Mouse (Mus musculus) monocyte, adult 2 months (primary cell): ENCODE results near the gene Zc3hc1.
"Not testable (repeated sequence)": the region's sequence is repeated elsewhere in the genome, so short reads cannot be mapped to it uniquely, and the experiment has no call there.

ENCODE experiments used
- DNase-seq, 2 experiments: peaks; one replicate each; pipeline ENCODE4 v3.0.0; 2022; ENCODE audit warnings: low spot score in 2 of 2, low read depth in 1 of 2

The Zc3hc1 gene

DNA sequence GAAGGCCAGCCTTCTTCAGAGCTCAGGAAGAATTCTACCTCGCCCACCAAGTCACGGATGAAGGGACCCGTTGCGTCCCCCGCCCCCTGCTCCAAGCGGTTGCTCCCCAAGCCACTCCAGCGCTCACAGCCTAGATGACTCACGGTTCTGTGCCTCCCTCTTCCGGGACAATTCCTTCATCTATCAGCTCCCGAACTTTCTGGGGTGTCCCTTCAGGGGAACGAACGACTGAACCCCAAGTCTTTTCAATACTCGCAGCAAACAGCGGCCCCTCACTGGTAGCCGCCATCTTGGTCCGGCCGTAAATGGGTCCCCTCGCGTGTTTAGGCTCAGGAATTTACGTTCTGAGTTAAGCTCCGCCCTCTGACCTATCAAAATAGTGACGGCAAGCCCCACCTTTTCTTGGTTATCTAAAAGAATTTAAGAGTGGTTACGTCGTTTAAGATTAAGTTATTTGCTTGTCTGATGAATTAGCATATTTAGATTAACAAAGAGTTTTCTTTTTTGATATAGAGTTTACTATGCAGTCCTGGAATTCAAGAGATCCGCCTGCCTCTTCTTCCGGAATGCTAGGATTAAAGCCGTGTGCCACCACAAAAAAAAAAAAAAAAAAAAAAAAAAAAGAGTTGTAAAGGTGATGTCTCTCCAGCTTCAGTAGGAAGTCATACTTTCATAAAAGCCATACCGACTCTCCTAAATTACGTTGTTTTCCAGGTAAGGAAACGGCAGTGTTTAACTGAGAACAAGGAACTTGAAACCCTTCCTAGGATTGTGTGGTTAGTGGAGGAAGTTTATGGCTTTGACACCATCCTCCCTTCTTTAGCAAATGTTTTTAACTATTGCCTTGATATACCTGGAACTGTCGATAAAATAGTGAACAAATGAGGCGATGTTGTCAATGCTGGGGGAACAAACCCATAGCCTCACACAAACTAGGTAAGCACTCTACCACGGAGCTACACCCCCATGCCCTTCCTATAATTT lies at the start of gene Zc3hc1:
Zc3hc1 (minus strand) TSS at position 315 of the 984 bp plus-strand sequence.
- peak; percentile 42 to 61 for DNase-seq

DNA sequence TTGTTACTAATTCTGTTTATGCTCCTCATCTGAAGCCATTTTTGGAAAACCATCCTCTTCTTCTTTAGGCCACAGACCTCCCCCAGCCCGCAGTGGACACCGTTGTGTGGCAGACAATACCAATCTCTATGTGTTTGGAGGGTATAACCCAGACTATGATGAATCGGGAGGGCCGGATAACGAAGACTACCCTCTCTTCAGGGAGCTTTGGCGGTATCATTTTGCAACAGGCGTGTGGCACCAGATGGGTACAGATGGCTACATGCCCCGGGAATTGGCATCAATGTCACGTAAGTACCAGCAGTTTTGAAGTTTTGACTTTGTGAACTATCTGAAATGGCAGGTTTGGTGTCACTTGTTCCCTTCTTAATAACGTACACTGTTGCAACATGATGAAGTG lies 48.7 kb upstream of the Zc3hc1 start:
- DNase-seq: no peak

DNA sequence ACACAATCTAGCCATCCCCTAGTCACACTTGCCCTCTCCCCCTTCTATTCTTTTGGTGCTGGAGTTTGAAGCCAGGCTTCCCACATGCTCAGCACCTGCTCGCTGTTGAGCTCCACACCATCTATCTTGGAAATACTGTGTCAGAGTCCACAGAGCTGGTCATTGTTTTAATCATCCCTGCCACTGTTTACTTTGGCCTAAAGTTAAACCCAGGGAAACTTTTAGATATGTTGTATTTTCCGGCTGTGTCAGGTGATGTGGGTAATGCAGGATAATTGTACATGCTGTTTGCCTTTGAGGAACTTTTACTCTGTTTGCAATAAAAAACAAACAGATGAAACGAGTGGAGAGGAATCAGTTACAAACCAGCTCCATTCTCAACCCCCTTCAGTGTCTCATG lies 46.2 kb upstream of the Zc3hc1 start:
- no peak for DNase-seq

DNA sequence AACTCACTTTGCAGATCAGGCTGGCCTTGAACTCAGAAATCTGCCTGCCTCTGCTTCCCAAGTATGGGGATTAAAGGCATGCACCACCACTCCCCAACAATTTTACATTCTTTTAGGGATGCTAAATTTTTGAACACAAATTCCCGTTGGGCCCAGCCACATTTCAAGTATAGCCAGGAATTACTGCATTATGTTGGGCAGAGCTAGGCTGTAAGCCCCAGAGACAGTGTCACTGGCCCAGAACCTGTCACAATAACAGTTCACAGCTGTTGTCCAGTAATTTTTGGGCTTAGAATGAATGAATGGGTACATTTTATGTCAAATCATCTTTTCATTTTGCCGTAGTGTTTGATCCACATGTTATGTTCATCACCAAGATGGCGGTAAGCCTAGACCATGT lies 45.6 kb upstream of the Zc3hc1 start:
- no peak for DNase-seq

DNA sequence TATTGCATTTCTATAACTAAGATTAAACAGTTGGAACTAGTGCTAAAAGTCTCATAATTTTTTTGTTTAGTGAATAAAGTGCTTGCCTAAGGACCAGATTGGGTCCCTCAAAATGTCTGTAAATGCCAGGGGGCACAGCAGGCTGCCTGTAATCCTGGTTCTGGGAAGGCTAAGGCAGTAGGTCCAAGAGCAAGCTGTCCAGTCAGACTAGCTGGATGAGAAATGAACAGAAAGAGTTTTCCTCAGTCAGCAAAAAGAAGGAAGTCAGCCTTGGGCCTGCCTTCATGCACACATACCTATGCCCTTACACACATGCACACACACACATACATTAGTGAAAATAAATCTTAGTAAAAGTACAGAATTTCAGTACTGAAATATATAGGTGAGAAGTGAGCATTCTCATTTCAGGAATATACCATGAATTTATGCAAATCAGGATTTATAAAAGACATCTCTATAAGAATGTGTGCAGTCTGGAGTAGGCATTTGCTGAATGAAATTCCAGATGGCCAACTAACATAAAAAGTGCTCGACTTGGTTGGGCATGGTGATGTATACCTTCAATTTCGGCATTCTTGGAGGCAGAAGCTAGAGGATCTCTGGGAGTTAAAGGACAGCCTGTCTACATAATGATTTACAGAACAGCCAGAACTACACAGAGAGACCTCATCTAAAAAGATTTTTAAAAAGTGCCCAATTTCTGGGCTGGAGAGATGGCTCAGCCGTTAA lies 41.8 kb upstream of the Zc3hc1 start:
- DNase-seq: no peak

DNA sequence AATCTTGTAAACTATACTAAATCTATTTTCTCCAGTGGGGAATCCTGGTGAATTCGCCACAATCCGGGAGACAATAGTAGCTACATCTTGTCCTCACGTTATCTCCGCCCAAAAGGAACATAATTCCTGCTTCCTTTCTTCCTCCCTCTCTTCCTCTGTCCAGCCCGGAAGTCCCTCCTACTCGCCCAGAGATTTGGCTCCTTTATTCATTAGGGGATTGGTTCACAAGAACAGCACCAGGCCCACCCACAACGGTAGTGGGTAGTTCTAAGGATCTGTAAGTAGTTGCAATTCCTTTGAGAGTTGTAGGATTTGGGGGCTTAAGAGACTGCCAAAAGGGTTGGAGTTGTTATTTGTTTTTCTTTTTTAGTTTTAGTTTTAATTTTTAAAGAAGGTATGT lies 26.0 kb upstream of the Zc3hc1 start:
- DNase-seq: no peak

DNA sequence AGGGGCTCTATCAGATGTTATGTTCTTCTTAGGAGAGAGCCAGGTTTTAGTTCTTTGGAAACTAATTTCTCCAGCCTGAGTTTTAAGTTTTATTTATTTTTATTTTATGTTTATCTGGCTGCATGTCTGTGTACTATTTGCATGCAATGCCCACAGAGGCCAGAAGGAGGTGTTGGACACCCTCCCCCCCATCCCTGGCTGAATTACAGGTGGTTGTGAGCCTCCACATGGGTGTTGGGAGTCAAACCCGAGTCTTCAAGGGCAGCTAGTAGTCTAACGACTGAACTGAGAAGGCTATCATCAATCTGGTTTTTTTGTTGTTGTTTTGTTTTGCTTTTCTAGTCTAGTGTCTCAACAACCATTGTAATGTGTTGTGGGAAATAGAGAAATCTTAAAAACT lies 25.3 kb upstream of the Zc3hc1 start:
- DNase-seq: no peak

DNA sequence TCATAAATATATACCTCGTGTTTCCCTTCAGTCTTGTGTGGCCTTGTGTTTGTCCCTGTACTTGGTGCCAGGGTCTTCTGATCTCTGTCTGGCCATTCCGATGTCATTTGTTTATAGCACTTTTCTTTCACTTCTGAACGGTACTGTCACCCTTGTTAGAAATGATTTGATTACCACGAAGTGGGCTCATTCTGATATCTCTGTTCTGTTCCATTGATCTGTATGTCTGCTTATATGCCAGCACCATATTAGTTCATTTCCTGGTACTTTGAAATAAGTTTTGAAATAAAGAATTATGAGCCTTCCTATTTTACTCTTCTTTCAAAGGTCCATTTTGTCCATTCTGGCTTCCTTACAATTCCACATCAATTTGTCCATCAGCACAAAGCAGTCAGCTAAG lies 20.5 kb upstream of the Zc3hc1 start:
- DNase-seq: no peak

DNA sequence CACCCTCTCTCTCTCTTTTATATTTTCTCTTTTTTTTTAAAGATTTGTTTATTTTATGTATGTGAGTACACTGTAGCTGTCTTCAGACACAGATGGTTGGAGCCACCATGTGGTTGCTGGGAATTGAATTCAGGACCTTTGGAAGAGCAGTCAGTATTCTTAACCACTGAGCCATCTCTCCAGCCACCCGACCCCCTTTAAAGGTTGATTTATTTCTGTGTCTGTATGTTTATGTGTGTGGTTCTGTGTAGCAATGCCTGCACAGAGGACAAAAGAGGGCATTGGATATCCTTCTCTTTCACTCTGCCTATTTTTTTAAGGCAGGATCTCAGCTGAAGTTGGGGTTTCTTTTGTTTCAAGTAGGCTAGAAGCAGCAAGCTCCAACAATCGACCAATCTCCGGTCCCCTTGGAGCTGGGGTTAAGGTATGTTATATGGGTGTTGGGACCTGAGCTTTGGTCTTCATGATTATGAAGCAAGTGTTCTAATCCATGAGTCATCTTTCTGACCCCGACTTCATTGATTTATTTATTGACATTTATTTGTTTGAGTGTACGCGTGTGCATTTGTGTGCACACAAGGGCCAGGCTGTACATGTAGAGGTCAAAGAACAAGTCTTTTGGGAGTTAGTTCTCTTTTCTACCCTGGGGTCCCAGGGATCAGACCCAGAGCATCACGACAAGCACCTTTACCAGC lies 18.7 kb upstream of the Zc3hc1 start:
- DNase-seq: no peak

DNA sequence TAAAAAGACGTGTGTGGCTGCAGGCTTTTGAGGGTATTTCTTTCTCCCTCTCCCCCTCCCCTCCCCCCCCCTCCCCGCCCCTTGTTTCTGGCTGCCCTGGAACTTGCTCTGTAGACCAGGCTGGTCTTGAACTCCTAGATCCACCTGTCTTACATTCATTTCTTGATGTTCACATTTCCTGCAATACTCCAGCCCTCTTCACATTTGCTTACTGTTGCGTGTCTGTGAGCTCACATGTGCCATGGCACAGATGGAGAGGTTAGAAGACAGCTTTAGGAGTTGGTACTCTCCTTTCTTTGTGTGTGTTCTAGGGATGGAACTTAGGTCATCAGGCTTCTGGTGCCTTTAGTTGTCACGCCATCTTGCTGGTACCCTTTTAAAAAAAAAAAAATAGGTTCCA lies 17.4 kb upstream of the Zc3hc1 start:
- DNase-seq: no peak

DNA sequence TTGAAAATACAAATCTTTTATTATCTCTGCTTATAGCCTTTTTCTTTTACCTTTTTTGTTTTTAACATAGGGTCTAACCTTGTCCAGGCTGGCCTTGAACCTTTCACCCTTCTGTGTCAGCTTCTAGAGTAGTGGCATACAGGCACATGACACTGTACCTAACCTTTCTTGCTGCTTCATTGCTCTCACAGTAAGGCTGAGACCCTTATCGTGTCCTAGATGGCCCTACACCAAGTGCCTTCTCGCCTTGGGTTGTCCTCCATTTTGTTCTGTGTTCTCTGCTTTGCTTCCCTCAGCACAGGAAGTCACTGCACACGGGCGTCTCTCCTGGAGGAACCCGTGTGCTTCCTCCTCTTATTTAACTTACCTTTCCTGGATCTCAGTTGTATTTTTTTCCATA lies 13.8 kb upstream of the Zc3hc1 start:
- DNase-seq: no peak

DNA sequence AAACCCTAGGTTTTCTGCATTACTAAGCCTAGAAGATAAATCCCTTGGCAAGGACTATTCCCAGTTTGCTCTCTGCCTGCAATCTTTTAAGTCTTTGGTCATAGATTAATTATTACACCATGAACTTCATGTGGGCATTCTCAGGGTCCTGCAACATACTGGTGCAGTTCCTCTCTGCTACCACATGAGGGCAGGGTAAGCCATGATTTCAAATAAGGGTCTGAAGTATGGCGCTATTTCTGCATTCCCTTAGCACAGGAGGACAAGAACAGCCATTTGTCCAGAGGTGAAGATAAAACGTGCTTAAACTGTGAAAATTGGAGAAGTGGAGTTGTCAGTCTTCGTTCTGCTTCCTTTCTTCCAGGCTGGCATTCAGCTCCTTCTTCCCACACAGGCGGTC lies 12.6 kb upstream of the Zc3hc1 start:
- DNase-seq: peak; percentile 12 to 25

DNA sequence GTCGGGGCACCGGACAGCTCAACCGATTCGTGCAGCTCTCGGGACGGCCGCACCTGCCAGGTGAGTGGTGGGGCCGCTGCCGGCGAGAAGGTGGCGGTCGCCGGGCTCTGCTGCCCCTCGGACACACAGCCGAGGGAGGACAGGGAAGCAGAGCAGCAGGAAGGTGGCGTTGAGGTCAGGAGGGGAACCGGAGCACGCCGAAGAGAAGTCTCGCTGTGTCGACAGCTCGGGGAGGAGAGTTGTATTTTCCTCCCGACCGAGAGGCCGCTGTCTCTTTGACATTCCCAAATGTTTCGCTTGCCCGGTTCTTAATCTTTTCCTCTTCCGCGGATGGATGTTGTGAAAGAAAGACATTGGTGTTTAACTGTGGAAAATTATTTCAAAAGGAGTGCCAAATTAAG lies 11.3 kb upstream of the Zc3hc1 start:
- DNase-seq: no peak

DNA sequence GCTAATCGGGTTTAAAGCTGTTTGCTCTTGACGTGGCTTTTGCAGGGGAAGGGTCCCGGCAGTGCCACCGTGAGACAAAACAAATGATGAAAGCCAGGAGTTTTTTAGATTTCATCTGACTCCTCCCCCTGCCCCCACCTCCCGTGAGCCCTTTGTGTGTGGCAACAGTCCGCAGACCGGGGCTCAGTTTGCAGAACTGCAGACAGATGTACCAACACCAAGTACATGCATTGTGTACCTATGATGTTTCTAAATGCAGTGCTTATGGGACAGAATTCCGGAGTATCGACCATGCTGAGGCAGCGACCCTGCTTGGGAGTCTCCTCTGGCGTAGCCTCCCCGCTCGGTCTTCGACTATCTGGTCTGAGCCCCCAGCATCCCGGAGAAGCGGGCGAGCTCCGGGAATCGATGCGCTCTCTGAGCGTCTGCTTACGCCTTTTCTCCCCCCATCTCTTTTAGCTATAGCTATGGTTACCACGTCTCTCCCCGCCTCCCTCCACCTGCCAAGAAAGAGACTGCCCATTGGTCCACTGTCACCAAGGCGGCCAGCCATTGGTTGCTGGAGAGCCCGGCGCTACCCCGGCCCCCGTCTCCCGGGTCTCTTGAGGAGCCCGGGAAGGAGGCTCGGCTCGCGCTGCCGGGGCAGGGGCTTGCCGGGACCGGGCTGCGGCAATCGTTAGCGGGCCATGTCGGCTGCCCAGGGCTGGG lies 10.6 kb upstream of the Zc3hc1 start, which contains the start of gene Klhdc10:
Klhdc10 (plus strand) TSS at position 561 of the 708 bp plus-strand sequence.
- peak; percentile 93 to 95 for DNase-seq

DNA sequence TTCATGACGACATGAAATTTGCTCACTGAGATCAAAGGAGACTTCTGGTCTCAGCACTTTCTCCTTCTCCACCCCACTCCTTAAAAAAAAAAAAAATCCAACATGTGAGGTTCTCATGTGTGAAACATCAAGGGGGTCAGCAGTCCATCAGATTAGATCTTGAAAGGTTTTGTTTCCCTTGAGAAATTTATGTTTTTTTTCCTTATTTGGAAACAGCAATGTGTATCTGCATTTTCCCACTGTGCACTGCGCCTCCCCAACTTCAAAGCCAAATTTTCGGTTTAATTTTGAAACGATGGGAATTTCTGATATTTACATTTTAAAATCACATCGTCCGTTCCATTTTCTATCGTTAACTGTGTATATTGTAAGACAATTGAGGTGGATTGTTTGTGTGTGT lies 9.9 kb upstream of the Zc3hc1 start:
- no peak for DNase-seq

DNA sequence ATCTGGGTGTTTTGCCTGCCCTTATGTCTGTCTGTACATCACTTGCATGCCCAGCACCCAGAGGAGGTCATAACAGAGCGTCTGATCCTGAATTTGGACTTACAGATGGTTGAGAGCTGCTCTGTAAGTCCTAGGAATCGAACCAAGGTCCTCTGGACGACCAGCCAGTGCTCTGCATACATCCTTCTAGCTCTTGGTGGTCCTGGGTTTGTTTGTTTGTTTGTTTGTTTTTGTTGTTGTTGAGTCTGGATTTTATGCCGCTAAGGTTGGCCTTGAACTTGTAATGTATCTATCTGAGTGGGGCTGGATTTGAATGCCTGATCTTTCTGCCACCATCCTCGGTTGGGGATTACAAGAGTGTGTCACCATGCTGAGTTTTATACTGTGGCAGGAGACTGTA lies 9.3 kb upstream of the Zc3hc1 start:
- DNase-seq: no peak

DNA sequence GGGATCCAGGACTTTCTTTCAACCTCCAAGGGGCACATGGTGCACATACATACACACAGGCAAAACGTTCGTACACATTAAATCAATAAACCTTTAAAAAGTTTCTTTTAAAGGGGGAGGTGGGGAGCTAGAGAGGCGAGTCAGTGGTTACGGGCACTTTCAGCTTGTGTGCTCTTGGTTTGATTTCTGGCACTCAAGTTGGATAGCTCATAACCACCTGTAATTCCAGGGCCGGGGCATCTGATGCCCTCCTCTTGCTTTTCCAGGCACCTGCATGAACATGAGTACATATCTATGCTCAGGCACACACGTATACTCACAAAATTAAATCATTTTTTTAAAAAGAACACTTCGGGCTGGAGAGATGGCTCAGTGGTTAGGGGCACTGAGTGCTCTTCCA lies 1.2 kb upstream of the Zc3hc1 start:
- no peak for DNase-seq

DNA sequence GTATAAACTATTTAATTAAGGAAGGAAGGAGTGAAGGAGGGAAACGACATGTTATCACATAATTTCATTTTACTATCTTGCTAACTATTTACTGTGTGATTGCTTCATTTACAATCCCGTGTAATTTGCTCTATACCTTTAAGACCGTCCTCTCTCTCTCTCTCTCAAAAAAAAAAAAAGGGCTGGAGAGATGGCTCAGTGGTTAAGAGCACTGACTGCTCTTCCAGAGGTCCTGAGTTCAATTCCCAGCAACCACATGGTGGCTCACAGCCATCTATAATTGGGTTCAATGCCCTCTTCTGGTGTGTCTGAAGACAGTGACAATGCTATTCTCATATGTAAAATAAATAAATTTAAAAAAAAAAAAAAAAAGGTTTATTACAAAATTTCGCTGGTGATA lies 557 bp downstream of the Zc3hc1 start:
- not testable (repeated sequence) for DNase-seq

DNA sequence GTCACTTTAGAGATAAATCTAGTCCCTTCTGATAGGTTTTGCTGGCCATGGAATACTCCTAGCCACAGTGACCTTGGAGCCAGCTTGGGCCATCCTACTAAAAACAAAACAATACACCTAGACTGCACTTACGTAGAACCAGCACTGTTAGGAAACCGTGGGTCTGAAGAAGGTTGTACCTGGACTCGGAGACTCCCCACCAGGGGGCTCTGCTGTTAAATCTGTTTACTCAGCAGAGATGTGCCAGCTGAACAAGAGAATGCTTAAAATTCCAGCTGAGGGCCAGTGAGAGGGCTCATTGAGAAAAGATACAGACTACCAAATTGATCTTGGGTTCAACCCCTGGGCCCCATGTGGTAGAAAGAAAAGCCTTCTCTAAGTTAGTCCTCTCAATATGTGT lies 9.7 kb downstream of the Zc3hc1 start:
- no peak for DNase-seq

DNA sequence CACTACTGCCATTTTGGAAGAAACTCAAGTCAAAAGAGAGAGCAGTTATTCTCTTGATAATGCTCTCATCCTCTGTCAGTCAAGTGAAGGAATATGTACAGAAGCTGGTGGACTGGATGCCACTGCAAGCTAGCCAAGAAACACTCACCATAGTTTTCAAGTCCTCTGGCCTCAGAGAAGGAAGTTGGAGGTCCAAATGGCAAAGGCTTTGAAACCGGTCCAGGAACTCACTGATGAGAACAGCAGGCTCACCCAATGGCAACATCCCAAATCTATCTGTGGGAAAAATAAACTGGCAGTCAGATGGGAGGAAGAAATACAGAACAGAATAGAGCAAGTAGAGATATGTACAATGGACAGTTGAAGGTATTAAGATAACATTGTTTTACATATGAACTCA lies 15.0 kb downstream of the Zc3hc1 start:
- no peak for DNase-seq
